Mouse (Mus musculus) spleen, adult 2 months (tissue): Measurements from ENCODE around the gene Tlr7. TPM values are rescaled to one million over a fixed set of nuclear protein-coding genes. Genes with fewer than 3 reads are reported as not detected.
"Not testable (repeated sequence)": the region's sequence is repeated elsewhere in the genome, so short reads cannot be mapped to it uniquely, and the experiment has no call there.

ENCODE experiments used
- DNase-seq, 2 experiments: peaks; one replicate each; pipeline versions ENCODE4 v3.0.0 to v3.0.0-alpha.2; 2012 to 2021; ENCODE audit warnings: low spot score in 2 of 2, low read depth in 1 of 2
- H3K27ac ChIP-seq: fragments of 200-500 bp; 2 replicates; pipeline ENCODE4 v1.5.1; 2012; ENCODE audit warnings: low read length, inconsistent platforms; ENCODE audit not compliant: insufficient read depth
- H3K27me3 ChIP-seq: fragments of 200-500 bp; 2 replicates; pipeline ENCODE4 v1.6.1; 2012; ENCODE audit warnings: mild to moderate bottlenecking, moderate library complexity, low read length, inconsistent platforms; ENCODE audit not compliant: control insufficient read depth, insufficient read depth
- H3K36me3 ChIP-seq: fragments of 200-500 bp; 2 replicates; pipeline ENCODE4 v1.6.1; 2012; ENCODE audit warnings: mild to moderate bottlenecking, low read length, inconsistent platforms; ENCODE audit not compliant: control insufficient read depth, insufficient read depth
- H3K4me1 ChIP-seq: fragments of 200-500 bp; 2 replicates; pipeline ENCODE4 v1.6.1; 2011; ENCODE audit warnings: inconsistent platforms; ENCODE audit not compliant: control insufficient read depth, insufficient read depth, insufficient read length
- H3K4me3 ChIP-seq: fragments of 200-500 bp; 2 replicates; pipeline ENCODE4 v1.5.1; 2011; ENCODE audit warnings: mild to moderate bottlenecking, inconsistent platforms; ENCODE audit not compliant: insufficient read depth, insufficient read length; ENCODE audit errors: extremely low read depth
- CTCF ChIP-seq: fragments of 200-500 bp; IDR thresholded peaks from 2 replicates; pipeline ENCODE4 v1.5.1; 2011; ENCODE audit warnings: mild to moderate bottlenecking, inconsistent platforms; ENCODE audit not compliant: insufficient read depth, insufficient read length, insufficient replicate concordance; ENCODE audit errors: extremely low read depth
- POLR2A ChIP-seq: fragments of 200-500 bp; IDR thresholded peaks from 2 replicates; pipeline ENCODE4 v1.6.1; 2011; ENCODE audit warnings: low read depth, low read length, inconsistent platforms
- WGBS: fragments of 180-500 bp; shearing (Covaris S2); methylation state at CpG from one replicate; pipeline ENCODE4 v1.1.7; 2018; 5-methylcytosine and 5-hydroxymethylcytosine counted together
- polyA plus RNA-seq: library from polyadenylated mRNA; depleted of rRNA; stranded (reverse); fragments of >200 nt; gene quantifications from 2 replicates; pipeline ENCODE4 v1.2.3, GENCODE M21; 2012; rRNA removed

Tlr7 gene
- polyA plus RNA-seq, 1 experiment: 2.6 TPM

GRCm38 (mm10) chrX:167315093-167315726 is 15.1 kb downstream of the Tlr7 start:
- Histone ChIP-seq H3K27me3 (no peaks in the 10 kb centered on the region), H3K4me1 (no peaks in the 10 kb centered on the region; the same call in 1 of the 2 replicates), H3K4me3 (no peak overlapping the region), H3K36me3 (peaks cover 1% of the 10 kb centered on the region; the same call in 1 of the 2 replicates), H3K27ac (peak overlapping the region; percentile 29; the same call in 1 of the 2 replicates)
- no peak for DNase-seq
- WGBS: 71% methylated on average over 4 of the region's 4 CpGs
- TF ChIP-seq CTCF (no peak), POLR2A (no peak)

DNA sequence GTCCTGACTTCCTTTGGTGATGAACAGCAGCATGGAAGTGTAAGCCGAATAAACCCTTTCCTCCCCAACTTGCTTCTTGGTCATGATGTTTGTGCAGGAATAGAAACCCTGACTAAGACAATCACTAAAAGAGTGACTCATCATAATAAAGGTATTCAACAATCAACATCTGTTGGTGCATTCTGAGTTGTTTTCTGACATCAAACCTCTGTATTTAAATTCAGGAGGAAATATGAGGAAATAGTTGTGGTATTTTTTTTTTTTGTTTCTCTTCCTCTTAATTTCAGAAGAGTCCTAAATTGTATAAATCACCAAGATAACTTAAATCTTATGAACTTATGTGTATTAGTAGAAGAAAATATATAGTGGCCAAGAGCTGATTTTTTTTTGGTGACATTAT is 28.3 kb downstream of the Tlr7 start:
- not testable (repeated sequence) for H3K27ac ChIP-seq, H3K4me1 ChIP-seq, H3K36me3 ChIP-seq, H3K27me3 ChIP-seq, H3K4me3 ChIP-seq, DNase-seq
- WGBS: 80% methylated on average over 1 of the region's 1 CpGs

DNA sequence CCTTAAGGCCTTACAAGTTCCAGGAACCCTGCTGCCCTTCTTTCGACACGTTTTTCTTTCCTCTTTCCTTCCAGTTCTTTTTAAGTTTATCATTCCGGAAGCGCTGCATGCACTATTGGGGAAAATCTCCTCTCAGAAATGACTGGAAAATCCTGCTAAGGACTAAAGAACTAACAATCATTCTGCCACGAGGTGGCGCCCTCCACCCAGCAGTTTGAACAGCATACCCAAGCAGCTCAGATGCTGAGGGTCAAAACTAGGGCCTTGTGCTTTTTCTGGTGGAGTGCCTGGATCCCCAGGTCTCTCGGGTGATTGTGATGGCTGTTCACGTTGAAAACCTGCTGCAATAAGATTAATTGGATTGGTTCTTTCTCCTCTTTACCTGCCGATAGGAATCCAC is 53.4 kb downstream of the Tlr7 start:
- Histone ChIP-seq H3K27ac (no peak overlapping the region), H3K4me3 (0 out of 2 replicates have a peak overlapping the region, but pooled peaks have one; percentile 40), H3K27me3 (no peaks in the 10 kb centered on the region), H3K4me1 (no peaks in the 10 kb centered on the region), H3K36me3 (no peaks in the 10 kb centered on the region)
- 19% methylated on average over 9 of the region's 9 CpGs for WGBS
- peak; percentile 17 to 53 for DNase-seq
- peak; percentile 49; the same call in 1 of the 2 replicates for TF ChIP-seq CTCF
- no peak for TF ChIP-seq POLR2A

- DNase-seq: no peak
- Histone ChIP-seq H3K4me1 (no peaks in the 10 kb centered on the region), H3K36me3 (no peaks in the 10 kb centered on the region), H3K4me3 (0 out of 2 replicates have a peak overlapping the region, but pooled peaks have one; percentile 40), H3K27me3 (no peaks in the 10 kb centered on the region), H3K27ac (no peak overlapping the region)
- no peak for TF ChIP-seq POLR2A
- no peak for TF ChIP-seq CTCF
- 42% methylated on average over 10 of the region's 10 CpGs for WGBS
These were observed 53.8 kb downstream of the Tlr7 start for GRCm38 (mm10) chrX:167276551-167276950.

DNA sequence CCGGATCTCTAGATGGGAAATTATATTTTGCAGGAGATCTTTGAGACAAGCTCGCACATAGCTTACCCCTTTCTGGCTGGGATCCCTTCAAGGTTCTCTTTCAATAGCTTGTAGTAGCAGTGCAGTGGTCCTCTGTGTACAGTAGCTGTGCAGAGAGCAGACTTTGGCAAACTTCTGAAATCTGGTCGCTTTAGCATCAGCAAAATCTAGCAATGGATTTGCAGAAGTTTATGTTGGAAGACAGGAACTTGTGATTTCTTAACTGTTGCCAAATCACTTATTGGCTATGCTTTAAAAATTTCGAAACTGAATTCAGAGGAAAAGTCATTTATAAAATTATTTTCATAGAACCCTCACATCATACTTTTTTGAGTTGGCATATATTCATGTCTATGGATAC is 66.3 kb downstream of the Tlr7 start, which contains the start of gene Tlr8:
Gene Tlr8, minus strand, starts transcription at position 244 of the 400 bp plus-strand sequence.
- DNase-seq: no peak
- TF ChIP-seq POLR2A (no peak), CTCF (no peak)
- Histone ChIP-seq H3K4me3 (no peak within 1 kb of the TSS), H3K36me3 (no peaks in the 10 kb centered on the region), H3K27ac (no peak within 1 kb of the TSS), H3K27me3 (no peaks in the 10 kb centered on the region), H3K4me1 (no peaks in the 10 kb centered on the region)
- 74% methylated on average over 4 of the region's 4 CpGs for WGBS

GRCm38 (mm10) chrX:167263530-167263929 is 66.8 kb downstream of the Tlr7 start:
- no peak for DNase-seq
- 53% methylated on average over 4 of the region's 4 CpGs for WGBS
- H3K36me3 ChIP-seq: no peaks in the 10 kb centered on the region
- TF ChIP-seq CTCF (no peak), POLR2A (no peak)
- no peak overlapping the region for H3K27ac ChIP-seq
- no peaks in the 10 kb centered on the region for H3K4me1 ChIP-seq
- no peaks in the 10 kb centered on the region for H3K27me3 ChIP-seq
- no peak overlapping the region for H3K4me3 ChIP-seq

Other genes starting within 250 kb of the Tlr7 start
- gene Tmsb4x, start 121.2 kb downstream of the Tlr7 start, polyA plus RNA-seq: 327 and 363 TPM in 2 replicates
- 1.0 and 1.1 TPM in 2 replicates for gene Tlr8, start 66.2 kb downstream of the Tlr7 start, polyA plus RNA-seq
- 19.7 and 26.6 TPM in 2 replicates for gene Prps2, start 52.2 kb upstream of the Tlr7 start, polyA plus RNA-seq